Comparison of ENCODE assay signal across 19 mouse cellular contexts in the genomic region with DNA sequence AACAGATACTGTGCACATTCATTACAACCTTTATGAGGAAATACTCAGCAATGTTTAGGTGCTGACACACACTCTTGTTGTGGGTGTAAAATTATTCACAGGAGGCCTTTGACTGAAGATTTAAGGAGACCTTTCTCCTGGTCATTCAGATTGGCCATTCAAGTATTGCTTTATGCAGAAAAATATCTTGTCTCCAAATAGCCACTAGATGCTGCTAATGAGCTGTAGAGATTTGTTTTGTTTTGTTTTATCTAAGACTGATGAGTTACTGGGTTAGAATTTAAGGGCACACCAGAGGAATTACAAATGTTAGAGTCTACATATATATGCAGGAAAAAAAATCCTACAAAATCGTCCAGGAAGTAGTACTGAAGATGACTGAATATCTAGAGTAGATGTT. TPM values are rescaled to one million over a fixed set of nuclear protein-coding genes. Genes with fewer than 3 reads are reported as not detected.
A peak's percentile ranks its signal among the peaks of the same experiment; 100 is the strongest.
DNase-seq lines count a peak whose midpoint lies in the region; ATAC-seq and TF ChIP-seq lines count a peak whose summit lies in the region.
"Had no signal": no experiment of that assay in that cellular context is flagged by ENCODE, and none has a peak within 500 bp of the region (broad histone marks: within the 10 kb centered on the region; RNA-seq: fewer than 3 reads in every experiment).

No protein-coding gene starts in this region.

- ATAC-seq in embryonic facial prominence, embryonic 11.5 days (replicated peaks; ENCODE audit: insufficient number of reproducible peaks, low FRiP score, low TSS enrichment, low read depth): no peak
- ATAC-seq: inflammation-experienced regulatory T-cells, adult 6 months had no signal

- no peak for TF ChIP-seq POLR2A in brain, embryonic 14.5 days (IDR thresholded peaks at IDR 0.05; ENCODE audit: borderline replicate concordance, extremely low read depth, insufficient read depth, insufficient read length, poor library complexity, severe bottlenecking)

- WGBS in embryonic facial prominence, embryonic 11.5 days: 34% methylated on average over 1 of the region's 1 CpGs
- 46% methylated on average over 1 of the region's 1 CpGs for WGBS in embryonic facial prominence, embryonic 10.5 days

- no peak overlapping the region for H3K4me3 ChIP-seq in embryonic facial prominence, embryonic 11.5 days (ENCODE audit: low read depth, low read length)
- H3K4me3 ChIP-seq in embryonic facial prominence, embryonic 10.5 days: no peak overlapping the region
- no peak overlapping the region for H3K4me3 ChIP-seq in layer of hippocampus, adult 2 months
- H3K4me3 ChIP-seq: megakaryocyte, embryonic 14.5 days; myocyte; stomach, embryonic 15.5 days had no signal

- no peak overlapping the region for H3K9ac ChIP-seq in embryonic facial prominence, embryonic 11.5 days (replicated peaks; ENCODE audit: low read length)
- H3K9ac ChIP-seq: stomach, embryonic 15.5 days had no signal

- H3K27me3 ChIP-seq in embryonic facial prominence, embryonic 11.5 days (ENCODE audit: control insufficient read depth, insufficient read depth, low read length): no peaks in the 10 kb centered on the region
- no peaks in the 10 kb centered on the region for H3K27me3 ChIP-seq in embryonic facial prominence, embryonic 10.5 days (replicated peaks; ENCODE audit: low read depth, poor library complexity, severe bottlenecking)
- H3K27me3 ChIP-seq: stomach, embryonic 15.5 days had no signal

- H3K9me3 ChIP-seq in embryonic facial prominence, embryonic 11.5 days (replicated peaks; ENCODE audit: control insufficient read depth, low read length): no peaks in the 10 kb centered on the region
- no peaks in the 10 kb centered on the region for H3K9me3 ChIP-seq in embryonic facial prominence, embryonic 10.5 days
- H3K9me3 ChIP-seq: megakaryocyte, embryonic 14.5 days; stomach, embryonic 15.5 days had no signal

- H3K36me3 ChIP-seq in embryonic facial prominence, embryonic 11.5 days (replicated peaks; ENCODE audit: control insufficient read depth, insufficient read depth, low read depth, low read length): no peaks in the 10 kb centered on the region
- H3K36me3 ChIP-seq in embryonic facial prominence, embryonic 10.5 days (replicated peaks): no peaks in the 10 kb centered on the region
- H3K36me3 ChIP-seq: stomach, embryonic 15.5 days had no signal

- H3K27ac ChIP-seq in embryonic facial prominence, embryonic 11.5 days (replicated peaks; ENCODE audit: low read depth, low read length): no peak overlapping the region
- no peak overlapping the region for H3K27ac ChIP-seq in embryonic facial prominence, embryonic 10.5 days (replicated peaks)
- no peak overlapping the region for H3K27ac ChIP-seq in layer of hippocampus, adult 2 months
- H3K27ac ChIP-seq: stomach, embryonic 15.5 days had no signal

- peak; percentile 4 for DNase-seq in embryonic facial prominence, embryonic 11.5 days (ENCODE audit: low spot score)
- DNase-seq in embryonic facial prominence, embryonic 10.5 days (ENCODE audit: low spot score): no peak
- no peak for DNase-seq in layer of hippocampus, adult 2 months (ENCODE audit: low spot score in 2 of 2)
- DNase-seq in layer of hippocampus, postnatal 14 days (ENCODE audit: low spot score in 2 of 2): no peak
- peak; percentile 77 for DNase-seq in 416B (ENCODE audit: low read depth)
- DNase-seq in brain, embryonic 14.5 days (ENCODE audit: low read depth): peak; percentile 37
- DNase-seq in cerebellum, adult 11 months: no peak
- DNase-seq in urinary bladder, postnatal 10 days (ENCODE audit: low spot score): no peak
- DNase-seq: cerebellum, postnatal 36 days; lung, adult 18-20 months had no signal

- peak; percentile 82 for TF ChIP-seq CTCF in layer of hippocampus, adult 2 months (conservative IDR thresholded peaks at IDR 0.05)
- TF ChIP-seq CTCF in brain, embryonic 14.5 days (IDR thresholded peaks at IDR 0.05; ENCODE audit: borderline replicate concordance, extremely low read depth, insufficient read depth, insufficient read length): no peak

- H3K4me2 ChIP-seq in embryonic facial prominence, embryonic 11.5 days (ENCODE audit: low read depth, low read length): no peak overlapping the region
- H3K4me2 ChIP-seq: stomach, embryonic 15.5 days had no signal

- H3K4me1 ChIP-seq in embryonic facial prominence, embryonic 11.5 days (ENCODE audit: control insufficient read depth, insufficient read depth, low read length): no peaks in the 10 kb centered on the region
- H3K4me1 ChIP-seq in embryonic facial prominence, embryonic 10.5 days: no peaks in the 10 kb centered on the region
- H3K4me1 ChIP-seq: stomach, embryonic 15.5 days had no signal

RNA-seq across cellular contexts. Expression of a gene that starts 12.9 kb away (rescaled TPM):
- not detected in 2 replicates for polyA plus RNA-seq in embryonic facial prominence, embryonic 11.5 days (2014; fragmentation: Nextera tagmentation; extraction: Ambion mirVana)
- polyA plus RNA-seq in embryonic facial prominence, embryonic 10.5 days (2016; fragmentation: Nextera tagmentation; extraction: Ambion mirVana): not detected in 2 replicates
- total RNA-seq in layer of hippocampus, adult 2 months (2021): under 1 TPM; 0.46 to 0.47 TPM
- total RNA-seq in layer of hippocampus, postnatal 14 days (2021): under 1 TPM; 0.35 to 0.50 TPM
- polyA plus RNA-seq in brain, embryonic 14.5 days (2012; rRNA removed): 0.01 and 0.03 TPM in 2 replicates
- polyA plus RNA-seq: C2C12; gonadal fat pad, adult 2 months; heart, embryonic 16.5 days; inflammation-experienced regulatory T-cells, adult 6 months; large intestine, adult 2 months; myocyte; small intestine, adult 2 months; stomach, embryonic 15.5 days had no signal

Comparison
In these comparisons a context has a peak if more than half of its experiments do, and no peak if none do; other contexts are left out.
1. DNase-seq: peak in embryonic facial prominence, embryonic 11.5 days (single experiment), 416B (single experiment) and brain, embryonic 14.5 days (single experiment); none in embryonic facial prominence, embryonic 10.5 days (single experiment), layer of hippocampus, adult 2 months (0 of 2), layer of hippocampus, postnatal 14 days (0 of 2), cerebellum, adult 11 months (single experiment) and urinary bladder, postnatal 10 days (single experiment).